Mouse (Mus musculus) embryo, embryonic 10.5 days (tissue): Measurements from ENCODE around the gene Rpa2.
A peak's percentile ranks its signal among the peaks of the same experiment; 100 is the strongest.
"Not testable (repeated sequence)": the region's sequence is repeated elsewhere in the genome, so short reads cannot be mapped to it uniquely, and the experiment has no call there.

Source experiments
- DNase-seq: peaks from one replicate; pipeline ENCODE4 v3.0.0-alpha.2; 2015; ENCODE audit warnings: low spot score

Gene Rpa2

DNA sequence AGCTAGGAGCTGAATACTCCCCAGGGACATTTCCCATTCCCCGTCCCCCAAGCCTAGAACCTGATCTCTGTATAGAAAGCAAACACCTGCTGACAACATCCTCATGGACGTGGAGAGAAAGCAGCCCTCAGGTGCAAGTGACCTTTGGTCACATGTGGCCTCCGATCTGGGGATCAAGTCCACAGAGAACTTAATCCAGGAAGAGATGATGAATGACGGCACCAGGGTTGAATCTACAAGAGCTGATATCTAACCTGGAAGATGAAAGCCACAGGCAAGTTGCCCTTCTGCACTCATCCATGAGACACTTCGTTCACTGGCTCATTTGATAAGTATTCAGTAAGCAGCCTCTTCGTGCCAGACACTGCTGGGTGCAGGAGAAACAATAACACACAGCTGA is 5.5 kb upstream of the Rpa2 start:
- DNase-seq: no peak

DNA sequence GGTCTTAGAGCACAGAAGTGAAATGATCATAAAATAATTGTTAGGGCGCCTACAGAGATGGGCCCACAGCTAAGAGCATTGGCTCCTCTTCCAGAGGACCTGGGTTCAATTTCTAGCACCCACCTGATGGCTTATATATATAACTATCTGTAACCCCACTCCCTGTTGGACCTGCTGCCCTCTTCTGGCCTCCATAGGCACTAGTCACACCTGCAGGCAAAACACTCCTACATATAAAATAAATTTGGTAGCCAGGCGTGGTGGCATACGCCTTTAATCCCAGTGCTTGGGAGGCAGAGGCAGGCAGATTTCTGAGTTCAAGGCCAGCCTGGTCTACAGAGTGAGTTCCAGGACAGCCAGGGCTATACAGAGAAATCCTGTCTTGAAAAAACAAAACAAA is 5.0 kb upstream of the Rpa2 start:
- not testable (repeated sequence) for DNase-seq

DNA sequence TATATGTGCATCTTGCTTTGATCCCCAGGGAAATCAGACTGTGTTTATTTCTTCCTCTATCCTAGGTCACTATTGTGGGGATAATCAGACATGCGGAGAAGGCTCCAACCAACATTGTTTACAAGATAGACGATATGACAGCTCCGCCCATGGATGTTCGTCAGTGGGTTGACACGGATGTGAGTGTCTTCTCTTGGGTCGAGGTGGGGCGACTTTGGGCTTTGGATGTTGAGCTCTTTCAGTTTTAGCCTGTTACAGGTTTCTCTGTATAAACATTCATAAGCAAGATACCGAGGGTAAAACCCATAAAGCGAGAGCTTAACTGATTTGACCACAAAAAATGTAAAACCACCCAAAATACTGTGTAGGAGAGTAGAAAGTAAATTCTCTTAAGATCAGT is 3.6 kb downstream of the Rpa2 start:
- DNase-seq: no peak

DNA sequence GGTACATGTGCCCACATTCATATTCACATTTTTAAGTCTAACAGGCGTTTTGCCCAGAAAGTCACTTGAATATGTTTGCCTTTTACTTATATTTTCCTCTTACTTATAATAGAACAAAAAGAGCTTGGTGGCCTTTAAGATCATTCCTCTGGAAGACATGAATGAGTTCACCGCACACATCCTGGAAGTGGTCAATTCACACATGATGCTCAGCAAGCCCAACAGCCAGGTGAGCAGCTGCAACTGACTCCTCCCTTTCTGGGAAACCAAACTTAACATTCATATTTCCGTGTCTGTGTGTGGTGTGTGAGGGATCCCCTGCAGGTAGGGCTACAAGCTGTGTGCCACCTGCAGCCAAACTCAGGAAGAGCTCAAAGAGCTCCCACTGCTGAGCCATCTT is 6.8 kb downstream of the Rpa2 start:
- no peak for DNase-seq

DNA sequence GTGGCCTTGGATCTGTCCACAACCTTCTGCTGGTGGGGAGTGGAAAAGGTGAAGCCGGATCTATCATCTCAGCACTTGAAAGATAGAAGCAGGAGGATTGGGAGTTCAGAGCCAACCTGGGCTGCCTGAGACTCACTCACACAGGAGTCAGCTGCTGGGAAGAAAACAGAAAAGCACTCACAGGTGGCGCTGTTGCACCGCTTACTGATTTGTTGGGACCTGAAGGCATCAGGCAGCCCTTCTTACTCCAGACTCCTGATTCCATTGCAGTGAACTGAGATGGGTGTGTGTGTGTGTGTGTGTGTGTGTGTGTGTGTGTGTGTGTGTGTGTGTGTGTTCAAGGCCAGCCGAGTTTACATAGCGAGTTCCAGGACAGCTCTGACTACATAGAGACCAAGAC is 8.6 kb downstream of the Rpa2 start:
- peak; percentile 70 for DNase-seq

DNA sequence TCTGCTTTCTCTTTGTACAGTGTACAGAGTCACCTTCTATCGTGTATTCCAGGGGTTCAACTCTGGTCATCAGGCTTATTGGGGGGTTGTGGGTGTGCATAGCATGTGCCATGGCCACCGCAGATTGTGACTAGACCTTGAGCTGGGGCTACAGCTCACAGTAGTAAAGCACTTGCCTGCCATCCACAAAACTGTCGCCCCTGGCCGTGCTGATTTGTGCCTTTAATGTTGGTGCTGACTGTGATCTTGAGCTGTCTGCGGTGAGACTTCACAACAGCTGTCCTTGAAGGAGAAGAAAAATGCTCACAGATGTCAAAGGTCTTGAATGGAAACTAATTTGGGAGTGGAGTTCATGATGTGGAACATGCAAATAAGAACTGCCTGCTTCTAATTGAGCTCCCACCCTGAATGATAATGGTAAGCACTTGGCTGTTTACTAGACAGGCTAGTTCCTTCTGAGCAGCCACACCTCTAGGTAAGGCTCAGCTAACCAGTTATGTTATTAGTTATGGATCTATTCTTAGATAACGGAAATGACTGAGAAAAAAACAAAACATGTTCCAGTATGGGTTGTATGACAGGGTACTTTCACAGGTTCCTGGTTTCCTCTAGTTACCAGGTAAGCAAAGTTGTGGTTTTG is 10.6 kb downstream of the Rpa2 start:
- DNase-seq: no peak

DNA sequence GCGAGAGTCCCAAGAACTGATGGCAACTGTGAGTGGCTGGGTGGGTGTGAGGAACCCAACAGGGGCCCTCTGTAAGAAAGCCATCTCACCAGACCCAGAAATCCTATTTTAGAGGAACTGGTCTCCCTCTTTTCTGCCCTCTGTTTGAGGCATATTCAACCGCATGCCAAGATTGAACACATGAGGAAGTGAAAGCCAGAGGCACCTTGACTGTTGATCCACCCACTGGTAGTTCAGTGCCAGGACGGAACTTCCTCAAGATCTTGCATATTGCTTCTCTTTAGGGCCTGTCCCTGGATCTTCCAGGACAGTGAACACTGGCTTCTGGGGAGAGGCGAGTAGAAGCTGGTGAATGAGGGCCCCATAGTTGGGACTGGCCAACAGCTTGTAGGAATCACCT is 12.2 kb downstream of the Rpa2 start:
- DNase-seq: no peak

DNA sequence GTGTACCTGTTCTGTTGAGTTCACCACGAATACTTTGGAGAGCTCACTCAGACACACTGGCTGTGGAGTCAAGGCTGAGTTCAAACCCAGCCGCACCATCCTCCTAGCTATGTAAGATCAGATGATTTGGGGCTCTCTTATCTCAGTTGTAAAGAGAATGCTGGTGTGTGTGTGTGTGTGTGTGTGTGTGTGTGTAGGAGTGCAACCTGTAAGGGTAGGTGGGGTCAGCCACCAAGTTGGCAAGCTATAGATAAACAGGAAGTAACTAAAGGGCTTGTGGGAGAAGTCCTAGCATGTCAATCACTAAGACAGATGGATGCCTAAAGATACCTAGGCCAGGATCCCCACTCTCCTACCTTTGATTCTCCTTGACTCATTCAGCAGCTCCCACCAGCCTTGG is 15.6 kb downstream of the Rpa2 start:
- DNase-seq: no peak

DNA sequence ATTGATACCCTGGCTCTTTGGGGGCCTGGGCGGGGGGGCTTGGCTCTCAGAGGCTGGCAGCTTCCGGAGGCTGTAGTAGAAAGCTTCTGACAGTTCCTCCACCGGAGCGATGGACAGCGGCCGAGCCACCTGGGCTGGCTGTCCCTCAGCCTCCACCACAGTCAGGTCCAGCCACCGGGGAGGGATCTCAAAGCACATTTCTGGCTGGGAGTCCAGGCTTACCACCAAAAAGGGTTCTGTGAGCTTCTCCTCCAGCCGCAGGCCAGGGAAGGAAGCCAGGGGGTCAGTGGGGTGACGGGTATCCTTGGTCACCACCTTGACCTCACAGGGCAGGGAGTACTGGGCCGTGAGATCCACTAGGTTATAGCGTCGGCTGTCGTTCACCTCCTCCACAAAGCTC is 17.1 kb downstream of the Rpa2 start:
- DNase-seq: no peak

DNA sequence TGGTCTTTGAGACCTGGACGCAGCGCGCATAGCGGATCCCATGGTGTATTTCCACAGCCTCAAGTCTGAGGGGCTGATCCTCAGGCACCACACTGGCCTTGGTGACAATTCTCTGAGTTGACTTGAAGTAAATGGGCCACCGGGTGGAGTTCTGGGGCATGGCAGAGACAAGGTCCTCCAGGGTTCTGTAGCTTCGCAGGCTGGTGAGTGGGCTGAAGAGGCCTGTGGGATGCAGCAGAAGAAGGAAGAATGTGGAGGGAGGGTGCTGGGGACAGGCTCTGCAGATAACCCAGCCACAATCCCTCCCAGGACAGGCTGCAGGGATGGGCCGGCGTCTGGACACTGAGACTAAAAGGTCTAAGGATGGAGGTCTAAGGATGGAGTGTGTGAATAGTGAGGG is 21.6 kb downstream of the Rpa2 start:
- DNase-seq: no peak

DNA sequence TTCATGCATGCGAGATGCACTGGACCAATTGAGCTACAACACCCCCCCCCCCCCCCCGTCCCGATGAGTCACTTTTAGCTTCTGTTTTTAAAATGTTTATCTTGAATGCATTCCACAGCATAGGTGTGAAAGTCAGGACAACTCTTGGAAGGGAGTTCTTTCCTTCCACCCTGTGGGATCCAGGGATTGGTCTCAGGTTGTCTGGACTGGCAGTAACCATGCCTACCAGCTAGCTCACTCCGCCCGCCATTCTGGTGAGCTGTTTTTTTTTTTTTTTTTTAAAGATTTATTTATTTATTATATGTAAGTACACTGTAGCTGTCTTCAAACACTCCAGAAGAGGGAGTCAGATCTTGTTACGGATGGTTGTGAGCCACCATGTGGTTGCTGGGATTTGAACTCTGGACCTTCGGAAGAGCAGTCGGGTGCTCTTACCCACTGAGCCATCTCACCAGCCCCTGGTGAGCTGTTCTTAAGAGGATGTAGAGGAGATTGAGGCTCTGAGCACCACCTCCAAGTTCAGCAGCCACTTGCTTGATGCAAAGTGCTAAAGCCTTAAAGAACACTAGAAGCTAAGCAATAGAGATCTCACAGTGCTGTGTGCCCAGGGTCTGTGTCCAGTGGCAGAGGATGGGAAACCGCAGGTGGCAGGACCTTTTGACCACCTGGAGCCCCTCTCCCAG is 25.3 kb downstream of the Rpa2 start:
- DNase-seq: not testable (repeated sequence)

DNA sequence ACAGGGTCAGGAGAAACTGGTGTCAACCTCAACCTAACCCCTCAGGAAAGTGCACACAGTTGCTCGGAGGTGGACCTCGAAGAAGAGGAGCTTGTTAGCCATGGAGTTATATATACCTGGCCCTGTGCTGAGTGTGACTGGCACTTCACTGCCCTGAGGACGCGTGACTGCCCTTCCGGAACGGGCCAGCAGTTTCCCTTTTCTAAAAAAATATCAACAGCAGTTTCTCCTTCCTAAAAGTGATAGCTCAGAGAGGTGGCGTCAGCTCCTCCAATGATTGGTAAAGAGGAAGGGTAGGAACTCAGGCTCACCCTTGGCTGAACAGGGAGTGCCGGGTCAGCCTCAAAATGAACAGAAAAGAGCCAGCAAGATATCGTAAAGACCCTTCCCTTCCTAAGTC is 25.9 kb downstream of the Rpa2 start:
- no peak for DNase-seq

DNA sequence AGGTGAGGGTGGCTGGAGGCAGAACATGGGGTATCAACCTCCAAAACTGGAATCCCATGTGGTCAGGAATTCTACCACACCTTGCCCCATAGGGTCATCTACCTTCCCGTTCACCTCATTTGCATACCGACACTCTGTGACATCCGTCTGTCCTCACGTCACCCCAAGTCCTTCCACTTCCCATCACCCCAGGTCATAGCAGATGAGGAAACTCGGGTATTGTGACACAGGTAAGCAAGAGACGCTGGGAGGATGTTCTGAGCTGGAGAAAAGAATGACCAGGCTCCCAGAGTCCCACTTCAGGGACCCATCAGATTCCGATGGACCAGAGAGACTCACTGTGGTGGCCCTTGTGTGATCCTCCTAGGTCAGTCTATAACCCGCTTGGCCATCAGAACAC is 26.6 kb downstream of the Rpa2 start:
- no peak for DNase-seq

DNA sequence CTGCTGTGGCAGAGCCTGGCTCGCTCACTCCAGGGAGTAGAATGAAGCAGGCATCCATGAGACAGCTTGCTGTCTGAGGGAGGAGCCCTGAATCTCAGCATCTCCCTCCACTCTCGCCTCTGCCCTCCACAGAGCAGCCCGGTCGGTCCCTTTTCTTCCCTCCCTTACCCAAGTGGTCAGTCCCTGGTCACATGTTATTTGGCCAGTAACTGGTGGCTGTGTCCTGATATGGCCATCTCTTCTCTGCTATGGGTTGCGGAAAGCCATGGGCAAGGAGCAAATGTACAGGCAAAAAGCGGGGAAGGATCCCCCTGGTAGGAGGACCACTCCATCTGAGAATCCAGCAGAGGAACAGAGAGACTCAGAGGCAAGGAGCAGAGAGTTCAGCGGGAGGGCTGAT is 27.0 kb downstream of the Rpa2 start:
- DNase-seq: no peak

DNA sequence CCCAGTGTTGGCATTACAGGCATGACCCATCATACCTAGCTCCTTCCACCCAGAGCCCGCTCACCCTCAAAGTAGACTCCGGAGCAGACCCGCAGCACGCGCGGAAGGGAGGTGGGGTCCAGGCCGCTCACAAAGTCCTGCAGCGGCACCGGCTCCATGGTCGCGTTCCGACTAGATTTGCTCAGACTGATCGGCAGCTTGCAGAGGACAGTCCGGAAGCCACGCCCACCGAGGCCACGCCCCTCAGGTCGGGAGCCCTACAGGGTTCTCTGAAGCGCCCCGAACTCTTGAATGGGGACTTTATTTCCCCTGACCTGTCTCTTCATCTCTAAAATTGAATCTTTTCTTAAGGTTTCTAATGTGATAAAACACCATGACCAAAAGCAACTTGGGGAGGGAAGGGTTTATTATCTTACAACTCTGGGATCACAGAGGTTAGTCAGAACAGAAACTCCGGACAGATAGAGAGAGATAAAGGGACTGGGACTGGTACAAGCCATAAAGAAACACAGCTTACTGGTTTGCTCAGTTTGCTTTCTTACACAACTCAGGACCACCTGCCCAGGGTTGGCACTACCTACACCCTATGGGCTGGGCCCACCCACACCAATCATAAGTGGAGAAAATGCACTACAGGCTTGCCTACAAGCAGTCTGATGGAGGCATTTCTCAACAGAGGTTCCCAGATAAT is 28.2 kb downstream of the Rpa2 start, which contains the start of gene Themis2:
Gene Themis2, minus strand, starts transcription at position 192 of the 691 bp plus-strand sequence.
- DNase-seq: peak; percentile 73

DNA sequence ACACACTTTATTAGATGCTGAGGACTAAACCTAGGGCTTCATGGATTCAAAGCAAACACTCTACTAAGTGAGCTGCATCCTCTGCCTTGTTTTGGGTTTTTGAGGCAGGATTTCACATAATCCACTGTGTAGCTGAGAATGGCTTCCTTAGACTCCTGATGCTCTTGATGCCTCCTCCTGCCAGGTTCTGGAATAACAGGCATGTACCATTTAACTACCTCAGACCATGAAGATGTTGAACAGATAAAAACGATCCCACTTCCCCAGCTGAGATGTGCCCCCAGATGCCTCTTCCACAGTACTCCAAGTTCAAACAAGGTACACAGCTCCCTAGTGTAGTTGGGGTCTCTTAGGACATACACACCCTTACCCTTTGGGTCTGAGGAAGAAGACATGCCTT is 29.3 kb downstream of the Rpa2 start:
- DNase-seq: no peak

DNA sequence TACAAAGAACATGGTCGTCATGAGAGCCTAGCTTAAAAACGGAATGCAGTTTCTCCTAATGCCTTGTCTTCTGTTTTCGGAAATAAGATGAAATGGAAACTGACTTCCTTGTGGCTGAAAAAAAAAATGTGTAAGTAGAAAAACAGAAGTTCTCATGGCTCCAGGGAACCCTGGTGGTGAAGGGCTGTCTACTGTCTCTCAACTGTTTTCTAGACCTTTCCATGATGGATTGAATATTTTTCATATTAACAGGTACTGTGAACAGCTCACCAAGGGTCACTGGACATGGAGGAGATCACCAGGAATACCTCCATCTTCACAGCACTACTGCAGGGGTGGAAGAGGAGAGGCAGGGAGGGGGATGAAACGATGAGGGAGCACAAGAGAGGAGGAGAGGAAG is 29.9 kb downstream of the Rpa2 start:
- no peak for DNase-seq

DNA sequence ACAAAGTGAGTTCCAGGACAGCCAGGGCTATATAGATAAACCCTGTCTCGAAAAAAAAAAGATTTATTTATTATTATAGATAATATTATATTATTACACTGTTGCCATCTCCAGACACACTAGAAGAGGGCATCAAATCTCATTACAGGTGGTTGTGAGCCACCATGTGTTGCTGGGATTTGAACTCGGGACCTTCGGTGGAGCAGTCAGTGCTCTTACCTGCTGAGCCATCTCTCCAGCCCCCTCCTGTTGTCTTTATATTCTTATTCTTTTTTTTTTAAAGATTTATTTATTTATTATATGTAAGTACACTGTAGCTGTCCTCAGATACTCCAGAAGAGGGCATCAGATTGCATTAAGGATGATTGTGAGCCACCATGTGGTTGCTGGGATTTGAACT is 30.5 kb downstream of the Rpa2 start:
- not testable (repeated sequence) for DNase-seq

DNA sequence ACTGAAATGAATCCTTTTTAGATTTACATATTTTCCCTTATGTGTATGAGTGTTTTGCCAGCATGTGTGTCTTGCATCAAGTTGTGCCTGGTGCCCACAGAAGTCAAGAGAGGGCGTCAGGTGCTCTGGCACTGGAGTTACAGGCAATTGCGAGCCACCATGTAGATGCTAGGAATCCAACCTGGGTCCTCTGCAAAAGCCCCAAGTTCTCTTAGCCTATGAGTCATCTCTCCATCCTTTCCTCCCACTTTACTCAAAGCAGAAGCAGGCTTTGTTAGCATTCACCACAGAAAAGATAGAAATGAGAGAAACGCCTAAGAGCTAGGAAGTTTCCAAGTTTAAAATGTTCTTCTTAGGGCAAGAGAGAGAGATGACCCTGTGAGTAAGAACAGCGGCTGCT is 31.7 kb downstream of the Rpa2 start:
- no peak for DNase-seq

DNA sequence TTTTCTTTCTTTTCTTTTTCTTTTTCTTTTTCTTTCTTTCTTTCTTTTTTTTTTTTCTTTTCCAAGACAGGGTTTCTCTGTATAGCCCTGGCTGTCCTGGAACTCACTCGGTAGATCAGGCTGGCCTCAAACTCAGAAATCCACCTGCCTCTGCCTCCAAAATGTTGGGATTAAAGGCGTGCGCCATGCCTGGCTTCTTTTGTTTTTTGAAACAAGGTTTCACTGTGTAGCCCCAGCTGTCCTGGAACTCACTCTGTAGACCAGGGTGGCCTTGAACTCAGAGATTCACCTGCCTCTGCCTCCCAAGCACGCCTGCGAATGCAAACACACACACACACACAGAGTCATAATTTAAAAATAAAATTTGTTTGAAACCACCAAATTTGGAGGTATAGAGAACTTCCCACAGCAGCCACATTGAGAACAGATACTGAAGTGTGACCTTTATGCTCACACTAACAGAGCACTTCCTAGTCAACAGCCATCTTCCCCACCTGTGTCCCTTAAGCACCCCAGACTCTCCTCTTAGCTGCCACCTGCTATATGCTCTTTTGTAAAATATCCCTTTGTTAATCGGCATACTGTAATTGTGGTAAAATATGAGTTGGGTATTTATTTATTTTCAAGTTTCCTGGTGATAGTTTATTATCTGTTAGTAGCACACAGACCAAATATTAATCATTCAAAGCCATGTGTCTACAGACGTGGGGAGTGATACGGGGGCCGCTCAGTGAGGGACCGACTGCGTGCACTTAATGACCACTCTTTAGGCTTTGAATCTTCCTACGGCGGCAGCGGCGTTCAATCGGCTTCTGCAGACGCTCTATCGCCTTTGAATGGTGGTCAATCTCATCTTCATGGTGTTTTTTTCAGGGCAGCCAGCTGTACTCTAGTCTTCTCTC is 33.3 kb downstream of the Rpa2 start:
- DNase-seq: no peak

DNA sequence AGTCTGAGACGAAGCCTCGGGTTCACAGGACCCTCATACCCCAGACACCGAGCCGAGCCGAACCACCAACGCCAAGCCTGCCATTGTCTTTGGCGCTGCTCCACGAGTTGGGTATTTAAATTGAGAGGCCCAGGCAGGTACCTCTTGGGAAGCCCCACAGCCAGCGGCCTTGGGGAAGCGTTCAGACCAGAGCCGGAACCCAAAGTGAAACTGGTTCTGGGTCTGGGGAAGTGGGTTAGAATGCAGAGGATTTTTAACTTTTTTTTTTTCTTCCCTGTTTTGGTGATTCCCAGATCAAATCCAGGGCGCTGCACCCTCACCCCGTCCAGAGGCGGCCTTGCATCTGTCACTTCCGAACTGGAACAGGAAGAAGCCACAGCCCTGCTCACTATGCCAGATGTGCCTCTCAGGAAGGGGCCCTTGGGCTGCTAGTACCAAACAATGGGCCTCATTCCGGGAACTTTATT is 34.1 kb downstream of the Rpa2 start:
- DNase-seq: no peak

DNA sequence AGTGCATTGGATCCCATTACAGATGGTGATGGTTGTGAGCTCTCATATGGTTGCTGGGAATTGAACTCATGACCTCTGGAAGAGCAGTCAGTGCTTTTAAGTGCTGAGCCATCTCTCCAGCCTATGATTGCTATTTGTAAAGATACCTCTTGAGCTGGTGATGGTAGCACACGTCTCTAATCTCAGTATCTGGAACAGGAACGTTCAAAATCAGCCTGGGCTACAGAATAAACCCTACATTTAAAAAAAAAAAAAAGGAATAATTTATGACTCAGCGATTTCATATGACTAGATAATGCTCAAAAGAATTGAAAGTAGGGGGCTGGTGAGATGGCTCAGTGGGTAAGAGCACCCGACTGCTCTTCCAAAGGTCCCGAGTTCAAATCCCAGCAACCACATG is 35.1 kb downstream of the Rpa2 start:
- no peak for DNase-seq
